Mouse (Mus musculus) kidney, adult 8-10 months (tissue): Measurements from ENCODE around the gene Fmnl3.
"Not testable (repeated sequence)": the region's sequence is repeated elsewhere in the genome, so short reads cannot be mapped to it uniquely, and the experiment has no call there.

Experiments used
- DNase-seq, 2 experiments: peaks; one replicate each; pipeline ENCODE4 v3.0.0; 2022

Gene Fmnl3

DNA sequence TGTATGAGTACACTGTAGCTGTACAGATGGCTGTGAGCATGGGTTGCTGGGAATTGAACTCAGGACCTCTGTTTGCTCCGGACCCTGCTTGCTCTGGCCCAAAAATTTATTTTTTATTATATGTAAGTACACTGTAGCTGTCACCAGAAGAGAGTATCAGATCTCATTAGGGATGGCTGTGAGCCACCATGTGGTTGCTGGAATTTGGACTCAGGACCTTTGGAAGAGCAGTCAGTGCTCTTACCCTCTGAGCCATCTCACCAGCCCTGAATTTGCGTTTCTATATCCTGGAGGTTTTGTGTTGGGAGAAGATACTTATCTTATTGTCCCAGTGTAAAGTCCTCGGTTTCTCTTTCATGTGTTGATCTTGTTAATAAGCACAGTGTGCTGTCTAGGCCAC is 16.5 kb upstream of the Fmnl3 start:
- peak; percentile 71 for DNase-seq

DNA sequence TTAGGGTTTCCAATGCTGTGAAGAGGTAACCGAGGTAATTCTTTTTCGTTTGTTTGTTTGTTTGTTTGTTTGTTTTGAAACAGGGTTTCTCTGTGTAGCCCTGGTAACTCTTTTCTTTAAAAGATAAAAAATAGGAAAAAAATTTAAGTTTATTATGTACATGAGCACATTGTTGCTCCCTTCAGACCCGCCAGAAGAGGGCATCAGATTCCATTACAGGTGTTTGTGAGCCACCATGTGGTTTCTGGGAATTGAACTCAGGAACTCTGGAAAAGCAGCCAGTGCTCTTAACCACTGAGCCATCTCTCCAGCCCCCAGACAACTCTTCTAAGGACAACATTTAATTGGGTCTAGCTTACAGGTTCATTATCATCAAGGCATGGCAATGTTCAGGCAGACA is 15.8 kb upstream of the Fmnl3 start:
- not testable (repeated sequence) for DNase-seq

DNA sequence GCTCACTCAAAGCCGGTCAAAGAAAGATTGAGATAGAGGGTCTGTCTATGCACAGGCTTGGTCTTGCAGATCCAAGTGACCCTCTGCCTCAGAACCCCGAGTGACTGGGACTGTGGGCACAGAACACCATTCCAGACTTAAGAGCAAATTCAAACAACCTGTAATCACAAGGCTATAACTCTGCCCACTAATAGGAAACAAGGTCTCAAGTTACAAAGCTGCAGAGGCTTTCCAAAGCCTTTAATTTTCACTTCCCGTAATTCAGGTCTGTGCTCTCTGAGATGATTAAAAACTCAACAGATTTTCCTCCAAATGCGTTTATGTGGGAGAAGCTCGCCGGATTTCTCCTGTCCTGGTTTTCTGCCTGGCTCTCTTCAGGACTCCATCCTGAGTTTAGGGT is 13.8 kb upstream of the Fmnl3 start:
- DNase-seq, result no peak

DNA sequence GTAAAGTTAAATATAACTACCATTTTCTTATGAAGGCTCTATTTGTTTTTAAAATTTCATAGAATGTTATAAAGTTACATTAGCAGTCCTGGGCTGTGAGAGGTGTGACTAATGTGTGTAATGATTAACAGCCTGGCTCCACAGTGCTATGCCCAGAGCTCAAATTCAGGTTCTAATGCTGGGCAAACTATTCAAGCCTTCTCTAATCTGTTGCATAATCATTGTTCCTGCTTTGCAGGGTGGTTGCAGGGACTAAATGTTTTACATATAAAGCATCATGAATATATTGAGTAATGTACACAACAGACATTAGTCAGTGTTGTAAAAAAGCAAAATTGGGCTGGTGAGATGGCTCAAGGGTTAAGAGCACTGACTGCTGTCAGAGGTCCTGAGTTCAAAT is 12.6 kb upstream of the Fmnl3 start:
- peak; percentile 62 to 89 for DNase-seq

DNA sequence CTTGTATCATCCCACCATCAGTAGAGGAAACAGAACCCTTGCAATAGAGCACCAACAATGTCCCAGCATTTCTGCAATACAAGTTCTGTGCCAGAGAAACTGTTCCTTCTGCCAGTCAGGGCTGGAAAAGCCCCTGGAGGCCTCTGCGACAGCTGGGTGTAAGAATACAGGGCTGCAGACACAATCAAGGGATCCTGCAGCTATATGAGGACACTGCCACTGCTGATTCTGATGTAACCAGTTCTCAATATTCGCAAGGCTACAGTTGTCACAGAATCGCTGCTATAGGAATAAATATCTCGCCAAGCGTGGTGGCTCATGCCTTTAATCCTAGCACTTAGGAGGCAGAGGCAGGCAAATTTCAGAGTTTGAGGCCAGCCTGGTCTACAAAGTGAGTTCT is 6.0 kb upstream of the Fmnl3 start:
- DNase-seq, result no peak

DNA sequence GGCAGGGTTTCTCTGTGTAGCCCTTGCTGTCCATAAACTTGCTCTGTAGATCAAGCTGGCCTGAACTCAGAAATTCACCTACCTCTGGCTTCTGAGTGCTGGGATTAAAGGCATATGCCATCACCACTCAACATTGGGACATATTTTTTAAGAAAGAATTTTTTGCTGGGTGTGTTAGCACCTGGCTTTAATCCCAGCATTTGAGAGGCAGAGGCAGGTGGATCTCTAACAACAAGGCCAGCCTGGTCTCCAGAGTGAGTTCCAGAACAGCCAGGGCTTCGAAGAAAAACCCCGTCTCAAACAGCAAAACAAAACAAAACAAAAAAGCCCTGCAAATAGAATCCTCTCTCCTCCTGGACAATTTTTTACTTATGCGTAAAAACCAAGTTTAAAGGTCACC is 5.3 kb upstream of the Fmnl3 start:
- DNase-seq, result no peak

DNA sequence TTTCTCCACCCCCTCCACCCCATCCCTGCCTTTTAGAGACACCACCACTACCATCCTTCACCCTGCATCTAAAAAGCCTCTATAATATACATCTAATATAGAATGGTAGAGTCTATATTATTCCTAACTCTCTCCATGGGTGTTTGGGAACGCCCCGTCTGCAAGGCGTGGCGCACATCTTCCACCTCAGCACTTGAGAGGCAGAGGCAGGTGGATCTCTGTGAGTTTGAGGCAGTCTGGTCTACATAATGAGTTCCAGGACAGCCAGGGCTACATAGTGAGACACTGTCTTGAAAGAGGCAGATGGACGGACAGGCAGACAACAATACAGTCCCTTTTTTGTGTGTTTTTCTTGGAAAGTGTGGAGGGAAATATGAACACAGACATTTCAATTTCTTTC is 4.8 kb upstream of the Fmnl3 start:
- DNase-seq, result no peak

DNA sequence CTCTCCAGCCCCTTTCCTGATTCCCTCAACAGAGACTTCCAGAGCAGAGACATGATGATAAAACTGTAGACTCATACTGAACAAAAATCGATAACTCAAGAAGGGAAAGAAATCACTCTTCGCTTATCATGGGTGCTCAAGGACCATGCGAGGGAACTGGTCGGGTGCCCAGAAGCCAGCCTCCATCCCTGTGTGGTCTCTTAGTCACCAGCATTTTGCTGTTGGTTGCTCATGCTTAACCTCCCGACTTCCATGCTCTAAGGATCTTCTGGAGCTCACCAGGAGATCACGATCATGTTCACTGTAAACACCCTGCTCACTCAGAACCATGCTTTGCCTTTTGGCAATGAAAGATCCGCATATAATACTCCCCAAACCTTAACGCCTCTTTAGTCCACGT is 2.5 kb upstream of the Fmnl3 start:
- no peak for DNase-seq

DNA sequence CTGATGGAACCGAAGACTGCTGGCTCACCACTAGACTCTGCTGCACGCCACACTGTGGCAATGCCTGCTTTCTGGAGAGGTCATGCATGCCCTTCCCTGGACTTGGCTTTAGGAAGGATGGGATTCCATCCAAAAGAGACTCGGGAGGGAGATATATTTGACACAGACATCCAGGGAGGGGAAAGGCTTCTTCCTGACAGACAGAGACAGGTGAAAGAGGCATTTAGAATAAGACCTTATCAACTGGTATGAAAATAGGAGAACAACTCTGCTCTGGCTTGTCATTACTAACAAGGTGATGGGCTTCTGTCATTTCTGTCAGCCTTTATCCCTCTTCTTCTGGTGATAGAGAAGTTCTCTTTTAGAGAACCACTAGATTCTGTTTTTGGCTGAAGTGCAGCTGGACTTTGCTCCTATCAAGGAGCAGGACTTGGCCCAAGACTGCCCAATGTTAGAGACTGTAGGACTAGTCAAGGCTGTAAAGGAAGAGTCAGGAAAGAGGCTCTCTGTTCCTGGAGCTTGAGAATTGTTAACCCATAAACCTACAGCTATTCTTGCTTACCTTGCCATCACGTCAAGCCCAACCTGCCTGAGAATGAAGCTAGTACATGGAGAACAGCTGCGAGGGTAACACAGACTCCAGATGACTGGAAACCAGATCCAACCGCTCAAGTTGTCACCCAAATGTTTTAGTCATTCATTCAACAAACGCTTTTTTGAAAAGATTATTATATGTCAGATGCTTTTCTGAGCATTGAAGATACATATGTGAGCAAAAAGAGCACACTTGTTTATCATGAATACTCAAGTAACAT is 1.5 kb upstream of the Fmnl3 start:
- DNase-seq, result peak in 1 of 2 experiments; percentile 58

DNA sequence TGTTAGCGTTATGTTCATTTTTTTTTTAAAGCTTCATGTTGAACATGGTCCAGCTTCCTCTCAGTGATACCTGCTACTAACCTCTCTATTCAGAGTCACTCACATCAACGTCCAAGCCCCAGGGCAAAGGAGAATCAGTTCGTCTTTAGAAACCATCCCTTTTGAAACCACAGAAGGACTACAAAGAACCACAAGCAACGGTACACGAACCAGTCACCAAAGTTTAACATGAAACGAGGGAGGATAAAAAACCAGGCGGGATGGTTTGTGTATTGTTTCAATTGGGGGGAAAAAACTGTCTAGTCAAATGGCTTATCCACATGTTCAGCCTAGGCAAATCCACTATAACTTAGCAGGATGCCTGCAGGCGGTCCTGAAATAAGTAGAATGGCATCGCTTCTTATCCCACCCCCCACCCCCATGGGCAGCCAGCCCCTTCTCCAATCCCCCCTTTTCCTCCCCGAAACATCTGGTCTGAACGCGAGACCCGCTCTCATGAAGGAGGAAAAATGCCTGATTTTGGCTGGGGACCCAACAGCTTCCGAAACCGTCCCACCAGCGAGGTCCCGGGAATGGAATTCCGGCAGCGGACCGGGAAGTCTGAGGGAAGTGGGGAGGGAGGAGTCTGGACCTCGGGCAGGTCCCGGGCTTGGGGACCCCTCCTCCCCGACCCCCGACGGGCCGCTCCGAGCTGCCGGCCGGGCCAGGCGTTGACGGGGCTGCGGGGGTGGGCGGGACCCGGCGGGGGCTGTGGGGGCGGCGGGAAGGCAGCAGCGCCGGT is 701 bp downstream of the Fmnl3 start:
- peak in 1 of 2 experiments; percentile 38 for DNase-seq

DNA sequence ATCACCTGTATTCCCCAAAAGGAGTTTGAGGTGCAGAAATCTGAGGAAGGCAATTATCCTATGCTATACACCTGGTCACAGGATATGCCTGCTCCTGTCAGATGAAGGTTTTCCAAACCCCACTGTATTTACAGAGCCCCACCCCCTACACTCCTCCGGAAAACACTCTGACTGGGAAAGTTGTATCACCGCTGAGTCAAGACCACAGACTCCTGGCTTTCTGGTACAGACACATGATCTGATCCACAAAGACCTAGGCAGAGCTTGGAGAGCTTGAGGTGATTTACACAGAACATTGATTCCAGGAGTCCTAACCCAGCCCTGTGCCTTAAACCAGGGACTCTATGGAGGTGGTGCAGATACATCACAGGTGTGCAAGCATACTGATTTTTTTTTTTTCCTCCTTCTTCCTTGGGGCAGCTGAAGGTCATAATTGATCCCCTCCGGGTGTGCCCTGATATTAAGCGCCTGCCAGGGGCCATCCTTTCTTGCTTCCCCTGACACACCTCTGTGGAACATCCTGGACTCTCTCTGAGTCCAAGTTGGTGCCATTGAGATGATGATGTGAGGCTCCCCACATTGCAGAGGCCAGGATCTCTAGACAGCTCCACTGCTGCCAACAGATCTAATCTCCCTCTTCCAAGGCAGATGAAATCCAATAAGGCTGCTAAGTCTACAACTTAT is 1.6 kb downstream of the Fmnl3 start:
- DNase-seq, result no peak

DNA sequence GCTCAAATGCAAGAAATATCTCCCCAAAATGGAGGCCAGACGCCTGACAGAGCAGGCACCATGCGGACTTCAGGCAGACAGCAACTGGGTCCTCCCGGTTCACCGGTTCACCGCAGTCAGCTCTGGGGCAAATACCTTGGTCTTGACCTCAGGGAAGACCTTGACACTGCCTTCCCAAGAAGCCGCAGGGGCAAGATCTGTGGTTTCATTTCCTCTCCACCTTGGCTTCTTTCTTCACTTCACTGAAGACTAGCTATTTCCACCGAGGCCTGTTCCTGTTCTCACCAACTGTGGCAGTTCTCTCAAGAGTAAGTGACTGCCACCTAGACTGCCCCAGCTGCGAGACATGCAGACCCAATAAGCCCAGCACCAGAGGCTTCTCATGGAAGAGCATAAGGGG is 5.4 kb downstream of the Fmnl3 start:
- no peak for DNase-seq

DNA sequence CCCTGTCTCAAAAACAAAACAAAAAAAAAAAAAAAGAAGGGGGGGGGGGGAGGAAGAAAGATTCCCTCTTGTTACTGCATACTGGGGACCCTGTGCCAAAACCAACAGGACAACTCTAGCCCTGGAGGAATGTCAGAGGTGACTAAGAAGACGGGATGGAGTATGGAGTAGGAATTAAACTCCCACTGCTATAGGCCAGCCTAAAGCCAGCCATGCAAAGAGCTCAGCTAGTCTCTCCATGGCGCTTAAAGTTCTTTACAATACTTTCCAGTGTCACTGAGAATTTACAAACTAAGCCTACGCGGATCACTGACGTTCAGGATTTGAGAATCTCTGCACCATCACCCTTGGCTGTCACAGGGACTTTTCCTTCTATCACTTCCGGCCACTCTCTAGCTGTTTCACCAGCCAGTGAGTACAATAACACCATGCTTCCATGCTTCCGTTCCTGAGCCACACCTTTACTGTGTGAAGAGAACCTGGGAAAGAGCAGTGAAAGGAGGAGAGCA is 6.2 kb downstream of the Fmnl3 start:
- DNase-seq, result no peak

DNA sequence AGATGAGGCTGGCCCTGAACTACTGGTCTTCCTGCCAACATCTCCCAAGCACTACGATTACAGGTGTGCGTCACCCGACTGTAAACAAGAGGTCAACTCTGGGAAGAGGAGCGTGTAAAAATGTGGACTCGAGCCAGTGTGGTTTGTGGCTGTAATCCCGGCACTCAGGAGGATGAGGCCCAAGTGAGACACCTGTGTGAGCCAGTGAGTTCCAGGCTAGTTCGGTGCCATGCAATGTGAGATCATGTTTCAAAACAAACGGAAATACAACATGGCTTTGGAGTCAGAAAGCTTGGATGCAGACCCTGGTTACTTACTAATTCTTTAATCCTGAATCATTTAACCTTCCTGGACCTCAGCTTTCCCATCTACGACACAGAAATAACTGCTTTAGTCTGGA is 11.3 kb downstream of the Fmnl3 start:
- no peak for DNase-seq

DNA sequence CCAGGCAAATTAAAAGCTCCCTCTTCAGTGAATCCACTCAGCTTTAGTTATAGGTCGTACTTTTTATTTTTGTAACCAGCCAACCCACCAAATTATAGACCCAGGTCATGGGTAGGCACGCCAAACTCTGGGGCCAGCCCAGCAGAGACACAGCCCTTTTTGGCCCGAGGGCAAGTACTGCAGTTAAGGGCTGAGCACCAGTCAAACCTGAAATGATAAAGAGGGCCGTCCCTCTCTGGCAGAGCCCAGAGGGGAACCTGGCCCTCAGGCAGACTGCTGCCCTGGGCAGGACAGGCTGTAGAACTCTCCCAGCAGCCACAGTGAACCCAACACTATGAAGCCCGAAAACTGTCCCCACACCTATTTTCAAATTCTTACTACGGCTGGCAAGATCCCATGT is 13.8 kb downstream of the Fmnl3 start:
- no peak for DNase-seq

DNA sequence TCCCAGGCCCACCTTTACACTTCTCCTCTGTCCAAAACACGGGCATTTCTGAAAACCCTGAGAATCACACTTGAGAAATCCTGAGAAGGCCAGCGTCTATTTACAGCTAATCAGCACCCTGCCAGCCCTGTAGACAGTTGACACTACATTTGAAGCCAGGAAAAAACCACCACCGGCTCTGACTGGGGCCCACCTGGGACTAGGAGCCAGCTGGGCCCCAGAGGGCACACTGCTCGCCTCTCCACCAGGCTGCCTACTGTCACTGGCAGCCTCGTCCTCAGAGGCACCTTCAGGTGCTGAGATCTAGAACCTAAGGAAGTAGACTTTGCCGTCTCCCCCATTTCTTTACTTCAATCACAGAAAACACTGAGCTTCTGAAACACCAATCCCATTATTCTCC is 14.6 kb downstream of the Fmnl3 start:
- no peak for DNase-seq

DNA sequence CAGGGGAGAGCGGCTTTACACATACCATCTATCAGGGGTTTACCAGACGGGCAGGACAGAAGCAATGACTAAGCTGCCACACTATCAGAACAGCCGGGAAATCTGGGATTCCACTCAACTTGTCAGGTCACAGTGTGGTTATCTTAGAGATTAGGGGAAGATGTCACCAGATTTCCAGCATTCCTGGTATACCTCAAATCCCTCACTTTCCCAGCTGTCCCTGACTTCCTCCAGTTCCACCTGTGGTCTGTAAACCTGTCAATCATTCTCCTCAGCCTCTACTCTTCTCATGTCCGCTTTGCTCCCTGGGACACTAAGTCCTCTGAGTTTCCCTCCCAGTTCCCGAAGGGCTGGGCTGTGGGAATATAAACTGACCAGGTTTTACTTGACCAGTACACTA is 18.0 kb downstream of the Fmnl3 start:
- no peak for DNase-seq

DNA sequence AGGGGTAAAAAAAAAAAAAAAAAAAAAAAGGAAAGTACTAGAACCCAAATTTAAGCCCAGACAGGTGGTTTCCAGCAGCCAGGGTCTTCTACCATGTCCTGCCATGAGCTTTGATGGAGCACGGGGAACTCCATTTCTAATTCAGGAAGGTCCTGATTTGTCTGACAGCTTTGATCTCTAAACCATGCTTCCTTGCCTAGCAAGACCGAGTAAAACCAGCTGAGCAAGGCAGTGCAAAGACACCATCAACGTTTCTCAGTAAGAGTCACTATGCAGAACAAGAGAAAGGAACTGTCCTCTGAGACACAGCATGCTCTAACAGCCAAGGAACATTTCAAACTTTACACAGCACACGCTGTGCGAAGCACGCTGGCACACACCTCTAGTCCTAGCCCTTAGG is 18.7 kb downstream of the Fmnl3 start:
- no peak for DNase-seq

DNA sequence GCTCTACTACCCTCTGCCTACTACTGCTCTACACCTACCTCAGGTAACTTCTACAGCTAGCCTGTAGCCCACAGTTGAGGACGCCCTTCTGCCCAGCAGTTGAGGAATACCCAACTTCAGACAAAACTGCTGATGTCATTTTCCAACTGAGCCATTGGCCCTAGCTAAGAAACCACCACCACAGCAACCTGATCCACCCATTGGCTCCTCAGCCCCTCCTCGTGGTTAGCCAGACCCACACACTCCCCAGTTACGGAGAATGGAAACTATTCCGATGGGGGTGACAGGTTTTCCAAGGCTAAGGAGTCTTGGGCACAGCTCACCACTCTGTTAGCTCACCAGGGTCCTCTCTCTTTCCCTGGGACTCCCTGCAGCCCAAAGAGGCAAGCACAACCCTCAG is 25.3 kb downstream of the Fmnl3 start:
- no peak for DNase-seq

DNA sequence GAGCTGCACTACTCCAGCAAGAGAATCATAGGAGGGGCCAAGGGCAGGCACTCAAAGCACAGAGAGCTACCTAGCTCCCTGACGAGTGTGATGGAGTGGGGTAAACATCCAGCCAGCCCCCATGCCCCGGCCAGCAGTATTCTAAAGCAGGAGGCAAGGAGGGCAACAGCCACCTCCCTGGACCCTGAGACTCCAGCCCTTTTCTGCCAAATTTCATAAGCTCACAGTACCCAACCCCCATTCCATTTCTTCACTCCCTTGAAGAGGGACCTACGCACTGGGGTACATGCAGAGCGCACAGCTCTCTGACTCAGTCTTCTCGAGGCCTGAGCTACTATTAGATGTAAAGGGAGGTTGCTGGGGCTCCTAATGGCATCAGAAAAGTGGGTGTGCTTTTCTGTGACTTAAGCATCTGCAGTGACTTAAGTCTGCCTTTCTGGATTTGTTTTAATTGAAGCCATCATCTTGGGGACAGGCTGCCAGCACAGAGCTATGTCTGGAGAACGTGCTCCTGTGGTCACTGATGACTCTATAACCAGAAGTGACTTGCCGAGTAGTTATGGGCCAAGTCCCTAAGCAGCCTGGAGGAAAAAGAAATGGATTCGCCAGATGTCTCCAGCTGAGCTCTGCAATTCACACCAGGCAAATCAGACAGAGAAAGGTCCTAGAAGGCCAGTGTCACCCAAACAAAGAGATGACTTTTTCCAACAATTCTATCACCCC is 26.0 kb downstream of the Fmnl3 start:
- no peak for DNase-seq

DNA sequence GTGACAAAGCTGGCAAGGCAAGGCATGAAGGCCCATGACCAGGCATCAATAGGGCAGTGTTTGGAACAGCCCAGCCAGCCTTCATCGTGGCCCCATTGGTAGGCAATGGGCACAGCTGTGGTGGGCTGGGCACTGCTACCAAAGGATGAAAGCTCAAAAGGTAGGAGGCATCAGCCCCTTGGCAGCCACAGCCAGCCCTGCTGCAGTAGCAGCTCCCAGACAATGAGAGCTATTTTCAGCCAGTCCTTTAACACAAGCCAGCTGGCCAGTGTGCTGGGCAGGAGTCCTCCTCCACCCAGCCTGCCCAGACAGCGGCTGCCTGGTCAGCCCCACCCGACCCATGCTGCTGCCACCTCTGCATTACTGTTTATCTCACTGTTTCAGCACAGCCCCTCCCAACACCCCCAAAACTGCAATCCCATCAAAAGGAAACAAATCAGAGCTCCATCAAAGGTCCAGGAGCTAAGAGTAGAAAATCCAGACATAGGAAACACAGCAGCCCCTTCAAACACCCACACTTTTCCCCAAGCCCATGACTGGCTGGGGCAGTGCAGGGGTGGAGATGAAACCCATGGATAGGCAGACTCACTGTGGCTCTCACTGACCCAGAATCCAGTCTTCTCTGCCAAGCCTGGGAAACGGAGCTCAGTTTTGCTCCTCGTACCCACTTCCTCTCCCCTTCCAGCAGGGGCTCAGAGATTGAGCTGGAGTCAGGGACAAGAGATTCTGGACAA is 26.7 kb downstream of the Fmnl3 start:
- DNase-seq, result no peak
